Mouse (Mus musculus): ENCODE measurements around the gene Ano1. TPM values are rescaled to one million over a fixed set of nuclear protein-coding genes. Genes with fewer than 3 reads are reported as not detected.

The Ano1 gene
- polyA plus RNA-seq, 1 experiment = 7.4 TPM

GRCm38 (mm10) chr7:144780190-144780589, 28.4 kb upstream of the Ano1 start:
- H3K4me1 ChIP-seq (ENCODE audit: control insufficient read depth, insufficient read depth, insufficient read length) = no peaks in the 10 kb centered on the region
- DNase-seq (ENCODE audit: low read depth in 1 of 2, low spot score in 2 of 2) = no peak
- no peaks in the 10 kb centered on the region for H3K36me3 ChIP-seq (ENCODE audit: control insufficient read depth, insufficient read depth, low read length)
- WGBS = 53% methylated on average over 8 of the region's 8 CpGs
- H3K4me3 ChIP-seq (ENCODE audit: extremely low read depth, insufficient read depth, insufficient read length) = no peak overlapping the region
- H3K27me3 ChIP-seq (ENCODE audit: control insufficient read depth, insufficient read depth, low read length) = no peaks in the 10 kb centered on the region
- no peak overlapping the region for H3K27ac ChIP-seq (ENCODE audit: insufficient read depth, low read length)
- TF ChIP-seq POLR2A (IDR thresholded peaks at IDR 0.05; ENCODE audit: low read depth, low read length) = no peak
- TF ChIP-seq CTCF (IDR thresholded peaks at IDR 0.05; ENCODE audit: extremely low read depth, insufficient read depth, insufficient read length, insufficient replicate concordance) = no peak

DNA sequence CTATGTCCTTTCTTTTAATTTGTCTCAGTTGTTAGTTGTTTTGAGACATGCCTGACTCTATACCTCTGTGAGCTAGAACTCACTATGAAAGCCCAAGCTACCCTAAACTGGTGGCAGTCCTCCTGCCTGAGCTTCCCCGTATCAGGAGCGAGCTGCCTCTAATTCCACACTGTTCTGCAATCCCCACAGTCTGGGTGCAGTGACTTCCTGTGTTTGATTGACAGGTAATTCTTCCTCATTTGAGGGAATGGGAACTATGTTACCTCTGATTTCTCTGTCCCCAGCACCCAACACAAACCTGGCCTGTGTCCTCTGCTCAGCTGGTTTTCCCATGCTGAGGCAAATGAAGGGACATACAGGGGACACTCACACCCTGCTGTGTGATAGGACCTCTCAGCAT, 27.9 kb upstream of the Ano1 start:
- H3K4me1 ChIP-seq (ENCODE audit: control insufficient read depth, insufficient read depth, insufficient read length) = no peaks in the 10 kb centered on the region
- DNase-seq (ENCODE audit: low read depth in 1 of 2, low spot score in 2 of 2) = no peak
- no peaks in the 10 kb centered on the region for H3K36me3 ChIP-seq (ENCODE audit: control insufficient read depth, insufficient read depth, low read length)
- no peaks in the 10 kb centered on the region for H3K27me3 ChIP-seq (ENCODE audit: control insufficient read depth, insufficient read depth, low read length)
- no peak overlapping the region for H3K4me3 ChIP-seq (ENCODE audit: extremely low read depth, insufficient read depth, insufficient read length)
- no peak overlapping the region for H3K27ac ChIP-seq (ENCODE audit: insufficient read depth, low read length)
- WGBS = 40% methylated on average over 2 of the region's 2 CpGs
- no peak for TF ChIP-seq POLR2A (IDR thresholded peaks at IDR 0.05; ENCODE audit: low read depth, low read length)
- no peak for TF ChIP-seq CTCF (IDR thresholded peaks at IDR 0.05; ENCODE audit: extremely low read depth, insufficient read depth, insufficient read length, insufficient replicate concordance)

GRCm38 (mm10) chr7:144777805-144778204, 26.0 kb upstream of the Ano1 start:
- no peak for DNase-seq (ENCODE audit: low read depth in 1 of 2, low spot score in 2 of 2)
- H3K4me1 ChIP-seq (ENCODE audit: control insufficient read depth, insufficient read depth, insufficient read length) = peaks cover 3% of the 10 kb centered on the region; the same call in 1 of the 2 replicates
- H3K27ac ChIP-seq (ENCODE audit: insufficient read depth, low read length) = no peak overlapping the region
- no peaks in the 10 kb centered on the region for H3K36me3 ChIP-seq (ENCODE audit: control insufficient read depth, insufficient read depth, low read length)
- H3K4me3 ChIP-seq (ENCODE audit: extremely low read depth, insufficient read depth, insufficient read length) = no peak overlapping the region
- WGBS = 9% methylated on average over 4 of the region's 4 CpGs
- no peak for TF ChIP-seq POLR2A (IDR thresholded peaks at IDR 0.05; ENCODE audit: low read depth, low read length)
- TF ChIP-seq CTCF (IDR thresholded peaks at IDR 0.05; ENCODE audit: extremely low read depth, insufficient read depth, insufficient read length, insufficient replicate concordance) = no peak
- H3K27me3 ChIP-seq (ENCODE audit: control insufficient read depth, insufficient read depth, low read length) = no peaks in the 10 kb centered on the region

DNA sequence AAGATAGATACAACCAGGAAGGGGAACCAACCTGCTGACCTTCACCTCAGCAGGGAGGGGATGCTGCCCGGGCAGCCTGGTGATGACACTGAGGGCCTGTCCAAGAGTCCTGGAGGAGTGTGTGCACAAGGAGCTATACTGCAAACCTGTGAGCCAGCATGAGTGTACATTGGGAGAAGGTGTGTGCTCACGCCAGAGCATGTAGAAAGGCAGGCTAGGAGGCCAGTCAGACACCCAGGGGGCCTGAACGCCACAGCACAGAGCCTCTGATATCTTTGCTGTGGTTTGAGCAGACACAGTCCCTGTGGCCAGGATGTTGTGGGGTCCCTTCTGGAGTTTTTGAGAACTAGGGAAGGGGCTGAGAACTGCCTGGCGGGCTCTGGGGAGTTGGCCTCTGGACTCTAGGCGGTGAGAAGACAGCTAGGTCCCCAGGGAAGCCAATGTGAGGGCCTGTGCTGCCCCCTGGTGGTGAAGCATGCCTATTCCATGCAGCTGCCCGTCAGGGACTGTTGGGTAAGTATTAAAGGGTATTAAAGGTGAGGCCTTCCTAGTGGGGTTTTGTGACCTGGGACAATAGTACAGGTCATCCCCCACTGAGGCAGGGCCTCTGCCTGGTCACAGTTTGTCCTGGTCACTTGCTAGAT, 24.2 kb upstream of the Ano1 start:
- Histone ChIP-seq H3K4me3 (ENCODE audit: extremely low read depth, insufficient read depth, insufficient read length) (no peak overlapping the region), H3K27me3 (ENCODE audit: control insufficient read depth, insufficient read depth, low read length) (no peaks in the 10 kb centered on the region), H3K27ac (ENCODE audit: insufficient read depth, low read length) (no peak overlapping the region), H3K4me1 (ENCODE audit: control insufficient read depth, insufficient read depth, insufficient read length) (peaks cover 3% of the 10 kb centered on the region; the same call in 1 of the 2 replicates), H3K36me3 (ENCODE audit: control insufficient read depth, insufficient read depth, low read length) (no peaks in the 10 kb centered on the region)
- peak; percentile 9 to 59 for DNase-seq (ENCODE audit: low read depth in 1 of 2, low spot score in 2 of 2)
- TF ChIP-seq POLR2A (IDR thresholded peaks at IDR 0.05; ENCODE audit: low read depth, low read length) = no peak
- peak; percentile 81; the same call in 1 of the 2 replicates for TF ChIP-seq CTCF (IDR thresholded peaks at IDR 0.05; ENCODE audit: extremely low read depth, insufficient read depth, insufficient read length, insufficient replicate concordance)
- 26% methylated on average over 6 of the region's 6 CpGs for WGBS

DNA sequence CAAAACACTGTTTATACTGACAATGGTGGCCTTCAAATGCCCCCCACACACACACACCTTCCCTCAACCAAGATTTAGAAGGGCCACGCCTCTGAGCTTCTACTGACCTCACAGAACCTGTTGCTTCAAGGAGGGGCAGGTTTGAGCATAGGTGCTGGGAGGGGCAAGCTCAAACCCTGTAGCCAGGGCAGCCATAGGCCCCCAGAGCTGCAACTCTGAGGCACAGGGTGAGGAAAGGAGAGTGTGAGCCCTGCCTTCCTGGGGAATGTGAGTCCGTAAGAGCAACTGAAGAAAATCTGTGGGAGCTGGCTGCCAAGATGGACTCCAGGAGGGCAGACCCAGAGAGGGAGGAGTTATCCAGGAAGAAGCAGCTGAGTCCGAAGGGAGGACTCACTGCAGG, 23.4 kb upstream of the Ano1 start:
- H3K4me1 ChIP-seq (ENCODE audit: control insufficient read depth, insufficient read depth, insufficient read length) = peaks cover 3% of the 10 kb centered on the region; the same call in 1 of the 2 replicates
- DNase-seq (ENCODE audit: low read depth in 1 of 2, low spot score in 2 of 2) = no peak
- H3K27ac ChIP-seq (ENCODE audit: insufficient read depth, low read length) = no peak overlapping the region
- H3K36me3 ChIP-seq (ENCODE audit: control insufficient read depth, insufficient read depth, low read length) = no peaks in the 10 kb centered on the region
- H3K4me3 ChIP-seq (ENCODE audit: extremely low read depth, insufficient read depth, insufficient read length) = no peak overlapping the region
- no peak for TF ChIP-seq POLR2A (IDR thresholded peaks at IDR 0.05; ENCODE audit: low read depth, low read length)
- TF ChIP-seq CTCF (IDR thresholded peaks at IDR 0.05; ENCODE audit: extremely low read depth, insufficient read depth, insufficient read length, insufficient replicate concordance) = no peak
- no peaks in the 10 kb centered on the region for H3K27me3 ChIP-seq (ENCODE audit: control insufficient read depth, insufficient read depth, low read length)
- WGBS = 90% methylated on average over 3 of the region's 3 CpGs

DNA sequence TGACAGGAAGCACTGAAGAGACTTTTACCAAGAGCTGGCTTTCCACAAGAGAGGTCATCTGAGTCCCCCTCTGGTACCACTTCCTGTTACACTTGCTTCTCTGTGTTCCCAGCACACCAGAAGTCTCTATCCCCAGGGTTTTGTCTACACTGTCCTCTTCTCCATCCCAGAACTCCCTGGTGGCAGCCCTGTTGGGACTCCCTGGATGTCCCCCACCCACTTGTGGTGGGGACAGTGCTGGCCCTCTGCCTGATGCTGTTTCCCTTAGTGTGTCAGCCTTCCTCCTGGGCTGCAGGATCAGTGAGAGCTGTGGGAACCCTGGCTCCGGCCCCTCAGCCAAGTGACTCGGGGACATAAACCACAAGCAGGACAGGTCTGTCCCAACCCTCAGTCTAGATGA, 22.5 kb upstream of the Ano1 start:
- Histone ChIP-seq H3K4me1 (ENCODE audit: control insufficient read depth, insufficient read depth, insufficient read length) (peaks cover 3% of the 10 kb centered on the region; the same call in 1 of the 2 replicates), H3K27me3 (ENCODE audit: control insufficient read depth, insufficient read depth, low read length) (no peaks in the 10 kb centered on the region), H3K27ac (ENCODE audit: insufficient read depth, low read length) (no peak overlapping the region), H3K4me3 (ENCODE audit: extremely low read depth, insufficient read depth, insufficient read length) (no peak overlapping the region), H3K36me3 (ENCODE audit: control insufficient read depth, insufficient read depth, low read length) (no peaks in the 10 kb centered on the region)
- no peak for TF ChIP-seq CTCF (IDR thresholded peaks at IDR 0.05; ENCODE audit: extremely low read depth, insufficient read depth, insufficient read length, insufficient replicate concordance)
- no peak for TF ChIP-seq POLR2A (IDR thresholded peaks at IDR 0.05; ENCODE audit: low read depth, low read length)
- WGBS = 16% methylated on average over 2 of the region's 2 CpGs
- no peak for DNase-seq (ENCODE audit: low read depth in 1 of 2, low spot score in 2 of 2)

DNA sequence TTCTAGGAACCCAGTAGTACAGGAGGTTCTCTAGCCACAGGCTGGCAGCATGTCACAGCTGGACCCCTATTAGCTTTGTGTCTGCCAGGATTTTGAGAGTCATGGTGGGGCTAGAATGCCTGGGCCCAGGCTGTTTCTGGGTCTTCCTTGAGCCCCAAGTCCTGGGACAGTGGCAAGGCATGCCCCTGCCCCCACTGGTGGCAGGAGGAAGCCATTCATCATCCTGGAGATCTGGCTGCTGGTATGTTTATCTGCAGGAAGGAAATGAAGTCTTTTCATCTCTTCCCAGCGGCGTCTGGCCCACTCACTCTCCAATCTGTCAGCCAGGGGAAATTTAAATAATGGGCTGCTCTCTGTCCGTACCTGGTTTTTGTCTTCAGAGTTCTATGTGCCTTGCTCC, 18.3 kb upstream of the Ano1 start:
- Histone ChIP-seq H3K27me3 (ENCODE audit: control insufficient read depth, insufficient read depth, low read length) (no peaks in the 10 kb centered on the region), H3K4me3 (ENCODE audit: extremely low read depth, insufficient read depth, insufficient read length) (no peak overlapping the region), H3K36me3 (ENCODE audit: control insufficient read depth, insufficient read depth, low read length) (no peaks in the 10 kb centered on the region), H3K4me1 (ENCODE audit: control insufficient read depth, insufficient read depth, insufficient read length) (peaks cover 3% of the 10 kb centered on the region; the same call in 1 of the 2 replicates), H3K27ac (ENCODE audit: insufficient read depth, low read length) (no peak overlapping the region)
- 1% methylated on average over 3 of the region's 3 CpGs for WGBS
- TF ChIP-seq POLR2A (IDR thresholded peaks at IDR 0.05; ENCODE audit: low read depth, low read length) (no peak), CTCF (IDR thresholded peaks at IDR 0.05; ENCODE audit: extremely low read depth, insufficient read depth, insufficient read length, insufficient replicate concordance) (no peak)
- no peak for DNase-seq (ENCODE audit: low read depth in 1 of 2, low spot score in 2 of 2)

All from spleen, adult 2 months (tissue).